Mouse (Mus musculus): ENCODE data around the gene Nkpd1.

Gene Nkpd1

GRCm38 (mm10) chr7:19517652-19518365, at the start of gene Nkpd1:
Gene Nkpd1 (plus strand): TSS chr7:19517838.
- no peak for DNase-seq (ENCODE audit: low read depth, low spot score)

- no peak for DNase-seq (ENCODE audit: low read depth, low spot score)
These were observed 49.4 kb upstream of the Nkpd1 start for GRCm38 (mm10) chr7:19468279-19468678.

DNA sequence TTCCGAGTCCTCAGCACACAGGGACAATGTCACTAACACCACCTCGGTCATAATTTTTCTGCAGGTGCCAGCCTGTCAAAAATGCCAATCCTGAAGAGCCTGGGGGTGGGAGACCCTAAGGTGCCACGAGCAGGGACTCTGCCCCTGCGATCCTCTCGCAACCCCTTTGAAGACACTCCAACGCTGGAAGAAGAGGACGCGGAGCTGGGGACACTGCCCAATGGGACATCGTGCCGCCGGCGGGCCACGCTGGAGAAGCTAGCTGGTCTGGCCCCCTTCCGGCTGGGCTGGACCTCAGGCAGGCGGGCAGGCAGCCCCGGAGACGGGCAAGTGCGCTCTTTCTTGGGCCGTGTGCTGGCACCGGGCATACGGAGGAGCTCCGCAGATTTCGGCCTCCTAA, 48.2 kb upstream of the Nkpd1 start:
- DNase-seq (ENCODE audit: low read depth, low spot score), result no peak

- DNase-seq (ENCODE audit: low read depth, low spot score), result no peak
These were observed 47.3 kb upstream of the Nkpd1 start for GRCm38 (mm10) chr7:19470308-19470707.

DNA sequence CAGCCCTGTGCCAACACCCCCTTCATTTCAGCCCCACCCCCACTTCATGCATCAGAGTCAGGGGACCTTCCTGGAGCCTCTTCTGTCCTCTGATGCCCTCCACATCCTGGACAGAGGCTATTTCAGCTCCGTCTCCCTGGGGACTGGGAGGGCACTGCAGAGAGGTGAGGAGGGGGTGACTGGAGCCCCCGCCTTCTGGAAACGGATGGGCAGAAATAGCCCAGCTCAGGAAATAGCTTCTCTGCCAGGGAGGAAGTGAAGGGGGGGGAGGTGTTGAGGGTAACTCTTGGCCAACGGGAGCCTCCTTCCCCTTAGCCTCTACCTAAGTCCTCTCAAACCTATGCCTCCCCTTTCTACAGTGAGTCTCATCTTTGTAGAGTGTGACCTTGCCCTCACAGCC, 45.2 kb upstream of the Nkpd1 start:
- DNase-seq (ENCODE audit: low read depth, low spot score), result no peak

GRCm38 (mm10) chr7:19473875-19474443, 43.7 kb upstream of the Nkpd1 start:
- DNase-seq (ENCODE audit: low read depth, low spot score), result peak; percentile 52

DNA sequence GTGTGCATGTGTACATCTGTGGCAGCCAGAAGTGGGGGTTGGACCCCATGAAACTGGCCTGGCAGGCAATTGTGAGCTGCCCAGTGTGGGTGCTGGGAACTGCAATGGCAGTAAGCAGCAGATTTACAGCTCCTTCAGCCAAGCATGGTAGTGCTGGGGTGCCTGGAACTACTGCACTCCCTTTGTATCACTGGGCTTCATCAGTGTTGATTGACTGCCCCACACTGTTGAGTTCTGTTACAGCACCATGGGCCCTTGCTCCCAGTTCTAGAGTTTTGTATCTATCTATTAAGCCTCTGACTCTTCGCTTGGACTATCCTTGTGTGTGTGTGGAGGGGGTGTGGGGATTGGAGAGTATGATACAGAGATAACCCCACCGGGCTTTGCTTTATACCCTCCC, 40.6 kb upstream of the Nkpd1 start:
- DNase-seq (ENCODE audit: low read depth, low spot score), result no peak

DNA sequence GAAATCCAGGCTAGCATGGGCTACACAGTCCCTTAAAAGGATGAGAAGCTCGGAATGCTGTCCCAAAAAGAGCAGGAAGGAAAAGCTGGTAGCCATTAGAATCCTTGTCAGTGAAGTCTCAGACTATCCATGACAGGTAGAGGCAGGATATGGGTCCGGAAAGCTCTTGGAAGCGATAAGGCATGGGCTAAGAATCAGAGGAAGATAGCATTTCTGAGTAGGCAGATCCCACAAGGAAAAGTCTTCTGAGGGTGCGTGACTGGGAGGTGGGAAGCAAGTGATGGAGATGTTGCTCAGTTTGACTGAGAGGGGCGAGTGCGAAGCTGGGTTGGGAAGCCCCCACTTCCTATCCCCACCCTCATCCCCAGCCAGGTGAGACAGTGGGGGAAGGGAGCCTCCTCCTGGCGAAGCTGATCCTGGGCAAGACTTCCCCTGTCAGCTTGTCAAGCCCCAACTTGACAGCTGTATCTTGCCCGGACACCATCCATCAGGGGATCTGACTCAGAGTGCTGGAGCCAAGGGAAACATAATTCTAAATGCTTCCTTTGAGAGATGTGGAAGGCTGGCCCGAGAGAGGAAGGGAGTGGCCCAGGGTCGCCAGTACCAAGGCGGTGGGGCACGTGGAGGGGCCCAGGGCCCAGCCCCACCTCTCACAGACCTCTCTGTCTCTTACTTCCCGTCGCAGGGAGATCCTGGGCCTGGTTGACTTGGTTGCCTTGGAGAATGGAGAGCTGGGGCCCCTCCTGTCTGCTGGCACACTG, 39.8 kb upstream of the Nkpd1 start:
- no peak for DNase-seq (ENCODE audit: low read depth, low spot score)

- DNase-seq (ENCODE audit: low read depth, low spot score), result no peak
These were observed 34.4 kb upstream of the Nkpd1 start for GRCm38 (mm10) chr7:19483281-19483680.

GRCm38 (mm10) chr7:19485488-19485887, 32.1 kb upstream of the Nkpd1 start:
- DNase-seq (ENCODE audit: low read depth, low spot score), result no peak

DNA sequence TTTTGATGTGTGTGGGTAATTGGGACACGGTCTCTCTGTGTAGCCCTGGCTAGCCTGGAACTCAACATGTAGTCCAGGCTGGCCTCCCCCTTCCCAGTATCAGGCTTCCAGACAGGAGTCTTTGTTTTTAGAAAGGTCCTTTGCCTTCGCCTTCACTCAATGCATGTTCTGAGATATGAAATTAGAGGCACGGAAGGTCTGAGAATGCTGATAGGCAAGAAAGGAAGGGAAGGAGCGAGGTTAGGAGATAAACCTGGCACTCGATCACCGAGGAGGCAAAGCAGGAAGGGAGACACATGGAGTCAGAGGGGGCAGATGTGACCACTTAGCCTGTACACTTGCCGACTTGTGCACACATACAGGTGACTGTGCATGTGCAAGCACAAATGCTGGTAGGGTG, 31.1 kb upstream of the Nkpd1 start:
- no peak for DNase-seq (ENCODE audit: low read depth, low spot score)

DNA sequence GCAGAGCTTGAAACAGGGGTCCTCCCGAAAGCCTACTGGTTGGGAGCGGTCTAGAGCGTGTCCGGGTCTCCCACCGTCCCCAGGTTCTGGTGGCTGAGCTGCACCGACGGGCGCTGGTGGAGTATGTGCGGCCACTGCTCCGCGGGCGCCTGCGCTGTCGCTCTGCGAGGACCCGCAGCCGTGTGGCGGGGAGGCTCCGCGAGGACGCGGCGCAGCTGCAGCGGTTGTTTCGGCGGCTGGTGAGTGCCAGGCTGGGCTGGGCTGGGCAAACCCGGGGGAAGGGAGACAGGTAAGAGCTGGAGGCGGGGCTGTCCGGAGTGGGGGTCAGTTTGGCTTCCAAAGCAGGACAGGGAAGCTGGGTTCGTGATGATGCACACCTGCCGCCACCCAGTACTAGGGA, 28.1 kb upstream of the Nkpd1 start:
- no peak for DNase-seq (ENCODE audit: low read depth, low spot score)

DNA sequence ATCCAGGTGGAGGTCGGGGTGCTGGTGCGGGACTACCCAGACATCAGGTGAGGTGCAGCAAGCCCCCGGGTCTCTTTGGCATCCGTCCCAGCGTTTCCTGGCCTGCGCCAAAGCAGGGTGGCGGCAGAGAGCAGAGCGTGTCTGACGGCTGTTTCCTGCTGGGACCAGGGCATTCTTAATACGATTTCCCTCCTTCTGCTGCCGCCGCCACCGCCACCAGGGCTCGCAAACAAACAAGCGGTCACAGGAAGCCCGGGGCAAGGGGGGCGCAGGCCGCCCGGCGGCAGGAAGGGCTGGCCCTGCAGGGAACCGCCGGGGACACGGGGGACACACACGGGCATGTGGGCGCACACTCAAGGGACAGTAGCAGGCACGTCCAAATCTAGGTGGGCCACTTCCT, 25.9 kb upstream of the Nkpd1 start:
- DNase-seq (ENCODE audit: low read depth, low spot score), result no peak

GRCm38 (mm10) chr7:19494751-19495474, 22.7 kb upstream of the Nkpd1 start:
- DNase-seq (ENCODE audit: low read depth, low spot score), result no peak

GRCm38 (mm10) chr7:19495521-19496213, 22.0 kb upstream of the Nkpd1 start:
- DNase-seq (ENCODE audit: low read depth, low spot score), result no peak

- DNase-seq (ENCODE audit: low read depth, low spot score), result no peak
These were observed 21.5 kb upstream of the Nkpd1 start for GRCm38 (mm10) chr7:19496214-19496555.

- DNase-seq (ENCODE audit: low read depth, low spot score), result no peak
These were observed 19.3 kb upstream of the Nkpd1 start for GRCm38 (mm10) chr7:19498326-19498725.

GRCm38 (mm10) chr7:19500420-19501363, 16.9 kb upstream of the Nkpd1 start:
- DNase-seq (ENCODE audit: low read depth, low spot score), result no peak

- DNase-seq (ENCODE audit: low read depth, low spot score), result no peak
These were observed 16.0 kb upstream of the Nkpd1 start for GRCm38 (mm10) chr7:19501658-19502057.

GRCm38 (mm10) chr7:19503481-19504068, 14.1 kb upstream of the Nkpd1 start:
- peak; percentile 57 for DNase-seq (ENCODE audit: low read depth, low spot score)
